Mouse (Mus musculus) E14TG2a.4 (cell line): ENCODE data around the gene Rmdn3.

Experiments
- CTCF ChIP-seq: conservative IDR thresholded peaks from 2 replicates; pipeline ENCODE4 v1.5.1; 2014; ENCODE audit warnings: low read length
- POU5F1 ChIP-seq: IDR thresholded peaks from 2 replicates; pipeline ENCODE4 v1.6.1; 2014; ENCODE audit warnings: low read length, borderline replicate concordance

- no peak for TF ChIP-seq CTCF
- TF ChIP-seq POU5F1, result no peak
These were observed 4.4 kb upstream of the Rmdn3 start for GRCm38 (mm10) chr2:119161247-119161646.
